Mouse (Mus musculus) intestine, postnatal 0 days (tissue): Measurements from ENCODE around the gene Doxl2. TPM values are rescaled to one million over a fixed set of nuclear protein-coding genes. Genes with fewer than 3 reads are reported as not detected.

Source experiments
- ATAC-seq: fragments of 200-750 bp; cut with Nextera tagmentation; 2 replicates; pipeline ENCODE4 v1.8.0; 2017; ENCODE audit warnings: mild to moderate bottlenecking, moderate TSS enrichment, moderate library complexity
- H3K27ac ChIP-seq: fragments of 300-500 bp; sonication (generic); 2 replicates; pipeline ENCODE4 v1.5.1; 2014; ENCODE audit warnings: mild to moderate bottlenecking, low read depth, low read length, moderate library complexity
- H3K27me3 ChIP-seq: fragments of 300-500 bp; sonication (generic); replicated peaks from 2 replicates; pipeline ENCODE4 v1.6.1; 2014; ENCODE audit warnings: low read length, mixed read lengths; ENCODE audit not compliant: control insufficient read depth, insufficient read depth
- H3K36me3 ChIP-seq: fragments of 300-500 bp; sonication (generic); 2 replicates; pipeline ENCODE4 v1.6.1; 2014; ENCODE audit warnings: mild to moderate bottlenecking, moderate library complexity; ENCODE audit not compliant: control insufficient read depth, insufficient read depth
- H3K4me1 ChIP-seq: fragments of 300-500 bp; sonication (generic); replicated peaks from 2 replicates; pipeline ENCODE4 v1.6.1; 2014; ENCODE audit warnings: antibody characterized with exemption, low read length, mixed read lengths; ENCODE audit not compliant: control insufficient read depth, insufficient read depth
- H3K4me2 ChIP-seq: fragments of 300-500 bp; sonication (generic); replicated peaks from 2 replicates; pipeline ENCODE4 v1.6.1; 2014; ENCODE audit warnings: low read depth, mild to moderate bottlenecking, moderate library complexity
- H3K4me3 ChIP-seq: fragments of 300-500 bp; sonication (generic); 2 replicates; pipeline ENCODE4 v1.5.1; 2014; ENCODE audit warnings: low read depth, low read length
- H3K9ac ChIP-seq: fragments of 300-500 bp; sonication (generic); 2 replicates; pipeline ENCODE4 v1.6.1; 2014; ENCODE audit warnings: mild to moderate bottlenecking, low read depth, low read length
- H3K9me3 ChIP-seq: fragments of 300-500 bp; sonication (generic); 2 replicates; pipeline ENCODE4 v1.6.1; 2016; ENCODE audit warnings: mixed run types; ENCODE audit not compliant: control insufficient read depth
- CTCF ChIP-seq: sonication (generic); IDR thresholded peaks from 2 replicates; pipeline ENCODE4 v1.5.1; 2016; ENCODE audit warnings: low read depth, mild to moderate bottlenecking, control low read depth, antibody characterized with exemption, moderate library complexity
- WGBS: fragments of 180-500 bp; shearing (Covaris S2); extraction: QIAGEN DNeasy Blood & Tissue Kit; methylation state at CpG from one replicate; pipeline ENCODE4 v1.1.7; 2014; 5-methylcytosine and 5-hydroxymethylcytosine counted together
- polyA plus RNA-seq: library from polyadenylated mRNA; unstranded; fragments of >200 nt; fragmentation: Nextera tagmentation; extraction: Ambion mirVana; gene quantifications from 2 replicates; pipeline ENCODE4 v1.2.1, GENCODE M21; 2015

The Doxl2 gene
- polyA plus RNA-seq, 1 experiment from 2014 or later, result not detected

DNA sequence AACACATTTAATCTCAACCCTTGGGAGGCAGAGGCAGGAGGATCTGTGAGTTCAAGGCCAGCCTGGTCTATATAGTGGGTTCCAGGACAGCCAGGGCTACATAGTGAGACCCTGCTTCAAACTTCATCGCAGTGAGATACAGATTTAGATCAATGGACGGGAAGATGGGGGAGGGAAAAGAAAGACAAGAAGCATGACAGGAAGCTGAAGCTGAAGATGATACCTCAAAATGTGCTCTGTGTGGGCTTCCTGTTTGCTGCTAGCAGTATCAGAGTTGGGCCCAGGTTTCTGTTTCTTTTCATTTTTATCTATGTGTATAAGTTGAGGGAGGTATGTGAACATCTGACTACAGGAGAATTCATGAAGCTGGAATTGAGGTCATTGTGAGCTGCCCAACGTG, 38.7 kb downstream of the Doxl2 start:
- no peak overlapping the region for H3K9ac ChIP-seq
- no peaks in the 10 kb centered on the region for H3K9me3 ChIP-seq
- no peak for TF ChIP-seq CTCF
- no peak overlapping the region for H3K4me3 ChIP-seq
- no peak overlapping the region for H3K27ac ChIP-seq
- no peaks in the 10 kb centered on the region; the same call in 1 of the 2 replicates for H3K4me1 ChIP-seq
- ATAC-seq, result no peak
- WGBS, result 82% methylated on average over 3 of the region's 3 CpGs
- H3K27me3 ChIP-seq, result no peaks in the 10 kb centered on the region
- H3K36me3 ChIP-seq, result no peaks in the 10 kb centered on the region
- H3K4me2 ChIP-seq, result no peak overlapping the region

DNA sequence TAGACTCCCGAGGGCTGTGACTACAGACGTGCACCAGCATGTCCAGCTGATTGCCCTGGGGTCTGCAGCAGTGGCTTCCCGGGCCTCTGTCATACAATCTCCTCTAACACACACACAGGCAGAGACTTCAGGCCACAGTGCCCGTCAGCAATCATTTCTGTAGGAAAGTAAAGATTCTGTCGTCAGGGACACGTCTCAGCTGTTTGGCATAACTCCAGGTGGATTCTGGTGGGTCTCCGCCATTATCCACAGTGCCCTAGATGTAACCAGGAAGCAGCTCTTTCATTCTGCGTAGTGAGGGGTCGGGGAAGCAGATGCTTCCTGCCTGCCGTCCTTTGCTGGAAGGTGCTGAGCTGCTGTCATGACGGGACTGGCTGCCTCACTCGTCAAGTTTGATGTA, 42.4 kb downstream of the Doxl2 start:
- no peak overlapping the region for H3K4me2 ChIP-seq
- TF ChIP-seq CTCF, result no peak
- 64% methylated on average over 12 of the region's 12 CpGs for WGBS
- no peak overlapping the region for H3K27ac ChIP-seq
- no peak overlapping the region for H3K4me3 ChIP-seq
- ATAC-seq, result no peak
- H3K4me1 ChIP-seq, result 0 out of 2 replicates have a peak, but pooled peaks cover 4% of the 10 kb centered on the region
- H3K27me3 ChIP-seq, result no peaks in the 10 kb centered on the region
- H3K36me3 ChIP-seq, result no peaks in the 10 kb centered on the region
- H3K9ac ChIP-seq, result no peak overlapping the region
- no peaks in the 10 kb centered on the region for H3K9me3 ChIP-seq

DNA sequence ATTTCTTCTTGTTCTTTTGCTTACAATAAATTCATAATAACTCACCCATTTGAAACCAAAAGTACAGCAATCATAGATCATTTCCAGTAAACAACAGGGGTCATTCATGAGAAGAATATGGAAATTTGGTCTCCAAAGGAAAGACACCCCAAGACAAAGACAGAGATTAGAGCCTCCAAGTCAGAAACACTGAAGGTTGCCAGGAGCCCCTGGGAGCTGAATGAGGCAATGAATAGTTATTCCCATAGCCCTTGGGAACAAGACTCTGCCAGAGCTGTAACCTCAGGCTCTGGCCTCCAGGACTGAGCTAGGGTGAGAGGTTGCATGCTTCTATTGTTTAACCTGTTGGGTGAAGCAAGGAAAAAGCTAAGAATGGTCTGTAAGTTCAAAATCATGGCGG, 44.6 kb downstream of the Doxl2 start:
- 0 out of 2 replicates have a peak, but pooled peaks cover 4% of the 10 kb centered on the region for H3K4me1 ChIP-seq
- no peak for ATAC-seq
- H3K27ac ChIP-seq, result no peak overlapping the region
- H3K9me3 ChIP-seq, result no peaks in the 10 kb centered on the region
- no peak for TF ChIP-seq CTCF
- H3K4me2 ChIP-seq, result no peak overlapping the region
- H3K27me3 ChIP-seq, result no peaks in the 10 kb centered on the region
- 97% methylated on average over 1 of the region's 1 CpGs for WGBS
- no peak overlapping the region for H3K9ac ChIP-seq
- H3K4me3 ChIP-seq, result no peak overlapping the region
- H3K36me3 ChIP-seq, result no peaks in the 10 kb centered on the region

DNA sequence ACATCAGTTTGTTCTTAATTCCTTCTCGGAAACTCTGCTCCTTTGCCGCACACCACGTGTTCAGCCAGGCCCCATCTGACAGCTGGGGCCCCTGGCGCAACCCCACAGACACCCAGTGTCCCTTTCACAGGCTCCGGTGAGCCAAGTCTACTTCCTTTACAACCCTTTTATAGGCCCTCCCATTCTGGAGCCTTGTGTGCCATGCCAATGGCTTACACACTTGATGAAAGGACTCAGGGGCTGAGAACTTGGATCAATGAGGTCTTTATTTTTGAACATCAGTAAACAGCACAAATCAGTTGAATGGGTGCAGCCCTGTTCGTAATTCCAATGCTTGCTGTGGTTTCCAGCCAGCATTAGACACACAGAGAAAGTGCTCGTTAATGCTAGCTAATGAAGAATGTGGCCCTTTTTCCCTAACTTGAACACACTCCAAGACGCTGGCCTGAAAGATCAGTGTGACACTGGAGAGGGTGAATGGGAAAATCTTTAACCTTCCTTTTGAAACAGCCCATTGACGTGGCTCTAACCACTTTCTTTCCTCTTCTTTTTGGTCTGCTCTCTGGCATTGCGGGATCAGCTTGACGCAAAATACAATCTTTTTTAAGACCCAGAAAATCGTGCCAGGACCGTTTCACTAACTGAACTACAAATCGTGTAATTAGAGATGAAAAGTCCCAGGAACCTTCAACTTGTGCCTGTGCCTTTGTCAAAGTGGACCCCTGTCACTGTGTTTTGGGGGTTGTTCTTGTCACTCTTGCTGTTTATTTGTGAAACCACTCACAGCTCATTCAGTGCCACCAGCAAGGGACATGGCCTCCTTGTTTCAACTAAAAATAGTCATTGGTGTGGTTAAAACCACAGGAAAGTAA, 46.6 kb downstream of the Doxl2 start:
- Histone ChIP-seq H3K36me3 (no peaks in the 10 kb centered on the region), H3K4me1 (0 out of 2 replicates have a peak, but pooled peaks cover 4% of the 10 kb centered on the region), H3K4me2 (no peak overlapping the region), H3K9ac (no peak overlapping the region), H3K4me3 (no peak overlapping the region), H3K27ac (peak overlapping the region; percentile 21; the same call in 1 of the 2 replicates), H3K9me3 (no peaks in the 10 kb centered on the region), H3K27me3 (no peaks in the 10 kb centered on the region)
- TF ChIP-seq CTCF, result no peak
- peak; percentile 89 for ATAC-seq
- 63% methylated on average over 14 of the region's 14 CpGs for WGBS

DNA sequence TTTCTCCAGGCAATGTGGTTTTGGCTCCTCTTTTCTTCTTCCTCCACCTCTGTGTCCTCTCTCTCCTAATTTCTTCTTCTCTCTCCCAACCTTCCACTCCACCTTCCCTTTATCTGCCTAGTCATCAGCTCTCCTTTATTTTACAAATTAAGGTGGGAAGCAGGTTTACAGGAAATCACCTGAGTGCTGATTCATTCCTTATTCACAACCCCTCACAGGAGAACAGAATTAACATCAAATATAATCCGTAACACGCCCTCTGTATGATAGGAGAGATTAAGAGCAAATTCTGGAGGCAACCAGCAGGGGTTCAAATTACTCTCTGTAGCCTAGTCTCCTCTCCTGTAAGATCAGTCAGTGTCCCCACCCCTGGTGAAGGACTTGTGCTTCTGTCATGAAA, 47.6 kb downstream of the Doxl2 start:
- Histone ChIP-seq H3K9me3 (no peaks in the 10 kb centered on the region), H3K9ac (no peak overlapping the region), H3K27ac (no peak overlapping the region), H3K4me1 (0 out of 2 replicates have a peak, but pooled peaks cover 4% of the 10 kb centered on the region), H3K36me3 (no peaks in the 10 kb centered on the region), H3K4me2 (no peak overlapping the region), H3K4me3 (no peak overlapping the region), H3K27me3 (no peaks in the 10 kb centered on the region)
- WGBS, result 81% methylated on average over 2 of the region's 2 CpGs
- no peak for TF ChIP-seq CTCF
- ATAC-seq, result no peak

DNA sequence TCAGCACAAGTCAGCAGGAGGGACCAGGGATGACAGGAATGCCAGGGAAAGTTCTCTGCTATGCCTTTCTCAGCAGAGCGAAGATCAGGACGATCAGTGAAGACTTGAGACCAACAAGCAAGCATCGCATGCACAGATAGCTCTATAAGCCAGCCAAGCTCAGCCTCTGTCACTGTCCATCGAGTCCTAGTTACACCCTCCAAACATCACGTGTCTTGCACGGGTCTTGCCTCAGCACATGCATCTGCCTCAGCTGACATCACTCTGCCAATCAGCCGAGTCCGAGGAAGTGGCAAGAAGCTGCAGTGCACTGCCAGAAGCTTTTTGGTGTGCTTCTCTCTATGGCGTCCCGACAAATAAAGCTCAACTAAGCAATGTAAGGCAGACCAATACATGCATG, 48.6 kb downstream of the Doxl2 start:
- no peak for ATAC-seq
- TF ChIP-seq CTCF, result no peak
- no peaks in the 10 kb centered on the region for H3K27me3 ChIP-seq
- 0 out of 2 replicates have a peak, but pooled peaks cover 4% of the 10 kb centered on the region for H3K4me1 ChIP-seq
- H3K9ac ChIP-seq, result no peak overlapping the region
- H3K9me3 ChIP-seq, result no peaks in the 10 kb centered on the region
- no peak overlapping the region for H3K4me2 ChIP-seq
- H3K4me3 ChIP-seq, result no peak overlapping the region
- H3K27ac ChIP-seq, result no peak overlapping the region
- H3K36me3 ChIP-seq, result no peaks in the 10 kb centered on the region
- WGBS, result 76% methylated on average over 10 of the region's 10 CpGs
